Mouse (Mus musculus): Measurements from ENCODE around the gene Pdlim1.

DNA sequence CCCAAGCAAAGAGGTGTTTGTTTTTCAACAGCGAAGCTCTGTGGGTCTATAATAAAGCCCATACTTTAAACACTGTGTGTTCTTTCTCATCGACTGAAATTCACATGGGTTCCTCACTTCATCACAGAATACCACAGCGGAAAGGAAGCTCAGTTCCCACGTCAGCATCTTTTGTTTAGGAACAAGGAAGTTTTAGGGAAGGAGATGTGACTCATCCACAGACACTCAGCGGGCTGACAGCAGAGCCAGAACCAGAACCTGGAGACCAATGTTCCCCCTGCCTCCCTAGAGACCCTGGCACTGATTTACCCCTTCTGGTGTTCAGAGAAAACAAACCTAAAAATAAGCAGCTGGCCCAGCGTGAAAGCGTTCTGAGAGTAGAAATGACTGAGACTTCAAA lies 33.8 kb upstream of the Pdlim1 start:
- TF ChIP-seq POLR2A (IDR thresholded peaks at IDR 0.05; ENCODE audit: extremely low read depth, insufficient read depth, low read length): no peak
- no peak for TF ChIP-seq CTCF (IDR thresholded peaks at IDR 0.05; ENCODE audit: extremely low read depth, insufficient read depth, low read length)
